Mouse (Mus musculus) kidney, adult 2 months (tissue): Measurements from ENCODE around the gene Pou3f3. TPM values are rescaled to one million over a fixed set of nuclear protein-coding genes. Genes with fewer than 3 reads are reported as not detected.

Experiments
- DNase-seq: peaks from one replicate; pipeline ENCODE4 v3.0.0; 2021
- H3K27ac ChIP-seq: fragments of 200-500 bp; 2 replicates; pipeline ENCODE4 v1.5.1; 2012; ENCODE audit warnings: low read depth, low read length, control low read depth, inconsistent platforms; ENCODE audit not compliant: insufficient read depth
- H3K27me3 ChIP-seq: fragments of 200-500 bp; replicated peaks from 2 replicates; pipeline ENCODE4 v1.6.1; 2012; ENCODE audit warnings: mild to moderate bottlenecking, moderate library complexity, low read length, inconsistent platforms; ENCODE audit not compliant: control insufficient read depth, insufficient read depth
- H3K36me3 ChIP-seq: fragments of 200-500 bp; 2 replicates; pipeline ENCODE4 v1.6.1; 2012; ENCODE audit warnings: mild to moderate bottlenecking, moderate library complexity, low read length, inconsistent platforms; ENCODE audit not compliant: control insufficient read depth, insufficient read depth
- H3K4me1 ChIP-seq: fragments of 200-500 bp; 2 replicates; pipeline ENCODE4 v1.6.1; 2011; ENCODE audit warnings: low read length; ENCODE audit not compliant: control insufficient read depth, insufficient read depth
- H3K4me3 ChIP-seq: fragments of 200-500 bp; 2 replicates; pipeline ENCODE4 v1.5.1; 2011; ENCODE audit warnings: mild to moderate bottlenecking, low read depth, low read length, control low read depth; ENCODE audit not compliant: insufficient read depth
- CTCF ChIP-seq: fragments of 200-500 bp; conservative IDR thresholded peaks from 2 replicates; pipeline ENCODE4 v1.5.1; 2011; ENCODE audit warnings: low read depth, mild to moderate bottlenecking, control low read depth, low read length, moderate library complexity, mixed read lengths; ENCODE audit not compliant: insufficient read depth, insufficient read length
- POLR2A ChIP-seq: fragments of 200-500 bp; IDR thresholded peaks from one replicate; pipeline ENCODE4 v1.6.1; 2011; ENCODE audit warnings: low read depth, low read length, control low read depth
- WGBS: fragments of 180-500 bp; shearing (Covaris S2); methylation state at CpG from one replicate; pipeline ENCODE4 v1.1.7; 2018; 5-methylcytosine and 5-hydroxymethylcytosine counted together
- polyA plus RNA-seq: library from polyadenylated mRNA; depleted of rRNA; stranded (reverse); fragments of >200 nt; gene quantifications from 2 replicates; pipeline ENCODE4 v1.2.3, GENCODE M21; 2012; rRNA removed

The Pou3f3 gene
- polyA plus RNA-seq, 1 experiment = 14.4 TPM

- peak overlapping the region; percentile 47 for H3K27ac ChIP-seq
- DNase-seq = peak; percentile 85
- H3K4me1 ChIP-seq = peaks cover 4% of the 10 kb centered on the region; the same call in 1 of the 2 replicates
- 29% methylated on average over 16 of the region's 16 CpGs for WGBS
- no peaks in the 10 kb centered on the region for H3K36me3 ChIP-seq
- no peak overlapping the region for H3K4me3 ChIP-seq
- no peak for TF ChIP-seq POLR2A
- no peak for TF ChIP-seq CTCF
- no peaks in the 10 kb centered on the region for H3K27me3 ChIP-seq
Measured at GRCm38 (mm10) chr1:42741383-42742241, 46.0 kb downstream of the Pou3f3 start.

- Histone ChIP-seq H3K27me3 (no peaks in the 10 kb centered on the region), H3K27ac (peak overlapping the region; percentile 41), H3K4me3 (no peak overlapping the region), H3K4me1 (peaks cover 4% of the 10 kb centered on the region; the same call in 1 of the 2 replicates), H3K36me3 (no peaks in the 10 kb centered on the region)
- DNase-seq = peak; percentile 85
- TF ChIP-seq CTCF (no peak), POLR2A (no peak)
- 36% methylated on average over 4 of the region's 4 CpGs for WGBS
Measured at GRCm38 (mm10) chr1:42742242-42742560, 46.6 kb downstream of the Pou3f3 start.

GRCm38 (mm10) chr1:42745047-42745446, 49.5 kb downstream of the Pou3f3 start:
- H3K4me1 ChIP-seq = peaks cover 6% of the 10 kb centered on the region; the same call in 1 of the 2 replicates
- H3K4me3 ChIP-seq = no peak overlapping the region
- no peaks in the 10 kb centered on the region for H3K27me3 ChIP-seq
- no peak overlapping the region; the same call in 1 of the 2 replicates for H3K27ac ChIP-seq
- WGBS = 61% methylated on average over 3 of the region's 3 CpGs
- no peaks in the 10 kb centered on the region for H3K36me3 ChIP-seq
- no peak for TF ChIP-seq POLR2A
- no peak for TF ChIP-seq CTCF
- peak; percentile 34 for DNase-seq

- Histone ChIP-seq H3K27ac (peak overlapping the region; percentile 76), H3K36me3 (no peaks in the 10 kb centered on the region), H3K27me3 (no peaks in the 10 kb centered on the region), H3K4me1 (peaks cover 3% of the 10 kb centered on the region; the same call in 1 of the 2 replicates), H3K4me3 (no peak overlapping the region)
- DNase-seq = peak; percentile 63
- WGBS = 59% methylated on average over 6 of the region's 6 CpGs
- no peak for TF ChIP-seq POLR2A
- no peak for TF ChIP-seq CTCF
Measured at GRCm38 (mm10) chr1:42749536-42750292, 54.1 kb downstream of the Pou3f3 start.

Other genes with a start within 250 kb of the Pou3f3 start
- gene Mrps9, start 155.5 kb downstream of the Pou3f3 start, polyA plus RNA-seq = 32.4 and 40.2 TPM in 2 replicates